Mouse (Mus musculus) adrenal gland, adult (tissue): ENCODE results near the gene Atg10.

Source experiments
- DNase-seq, 2 experiments: peaks; one replicate each; pipeline ENCODE4 v3.0.0; 2022 to 2023; ENCODE audit warnings: low spot score in 1 of 2; ENCODE audit not compliant: inconsistent age in 2 of 2

Atg10 gene

GRCm38 (mm10) chr13:90896821-90897220 lies 326.9 kb downstream of the Atg10 start:
- DNase-seq: no peak

GRCm38 (mm10) chr13:90896098-90896497 lies 327.7 kb downstream of the Atg10 start:
- DNase-seq: no peak

- no peak for DNase-seq
These were observed 328.9 kb downstream of the Atg10 start for GRCm38 (mm10) chr13:90894819-90895218.

GRCm38 (mm10) chr13:90890111-90890510 lies 333.7 kb downstream of the Atg10 start:
- no peak for DNase-seq

GRCm38 (mm10) chr13:90886568-90886983 lies 337.2 kb downstream of the Atg10 start:
- peak; percentile 47 to 87 for DNase-seq

GRCm38 (mm10) chr13:90885856-90886532 lies 337.8 kb downstream of the Atg10 start:
- no peak for DNase-seq
